Mouse (Mus musculus) thymus, postnatal 25 days (tissue): ENCODE data around the gene Sec11a.

ENCODE experiments used
- DNase-seq: peaks from one replicate; pipeline ENCODE4 v3.0.0; 2022

Sec11a gene

GRCm38 (mm10) chr7:80894815-80895519 lies 52.6 kb downstream of the Sec11a start:
- DNase-seq: no peak

- no peak for DNase-seq
Observed at GRCm38 (mm10) chr7:80894196-80894595, 53.4 kb downstream of the Sec11a start.

GRCm38 (mm10) chr7:80893753-80894129 lies 53.8 kb downstream of the Sec11a start:
- DNase-seq: no peak

GRCm38 (mm10) chr7:80893086-80893752 lies 54.4 kb downstream of the Sec11a start:
- no peak for DNase-seq

- peak; percentile 86 for DNase-seq
Observed at GRCm38 (mm10) chr7:80889841-80890241, 57.7 kb downstream of the Sec11a start.

GRCm38 (mm10) chr7:80889021-80889511 lies 58.5 kb downstream of the Sec11a start:
- peak; percentile 50 for DNase-seq

GRCm38 (mm10) chr7:80888595-80888994 lies 59.0 kb downstream of the Sec11a start:
- no peak for DNase-seq

GRCm38 (mm10) chr7:80885666-80886065 lies 61.9 kb downstream of the Sec11a start:
- DNase-seq: peak; percentile 54

GRCm38 (mm10) chr7:80882830-80883505 lies 64.6 kb downstream of the Sec11a start:
- peak; percentile 85 for DNase-seq

GRCm38 (mm10) chr7:80875727-80876126 lies 71.9 kb downstream of the Sec11a start:
- DNase-seq: no peak

- no peak for DNase-seq
Observed at GRCm38 (mm10) chr7:80873631-80874030, 73.9 kb downstream of the Sec11a start.

GRCm38 (mm10) chr7:80873038-80873437 lies 74.5 kb downstream of the Sec11a start:
- DNase-seq: no peak

GRCm38 (mm10) chr7:80868686-80869085 lies 78.9 kb downstream of the Sec11a start:
- no peak for DNase-seq

GRCm38 (mm10) chr7:80866514-80867147 lies 80.9 kb downstream of the Sec11a start:
- DNase-seq: no peak

GRCm38 (mm10) chr7:80865521-80865920 lies 82.1 kb downstream of the Sec11a start:
- peak; percentile 41 for DNase-seq

- peak; percentile 84 for DNase-seq
Observed at GRCm38 (mm10) chr7:80864831-80865230, 82.7 kb downstream of the Sec11a start.

GRCm38 (mm10) chr7:80864151-80864550 lies 83.4 kb downstream of the Sec11a start:
- no peak for DNase-seq

GRCm38 (mm10) chr7:80863520-80863919 lies 84.1 kb downstream of the Sec11a start:
- no peak for DNase-seq

GRCm38 (mm10) chr7:80862475-80862874 lies 85.1 kb downstream of the Sec11a start:
- DNase-seq: no peak

GRCm38 (mm10) chr7:80860729-80861274 lies 86.8 kb downstream of the Sec11a start, which contains the start of gene Zscan2:
Gene Zscan2 (plus strand): TSS chr7:80860920.
- DNase-seq: peak; percentile 89

GRCm38 (mm10) chr7:80860227-80860626 lies 87.4 kb downstream of the Sec11a start:
- DNase-seq: peak; percentile 79

GRCm38 (mm10) chr7:80857181-80857580 lies 90.4 kb downstream of the Sec11a start:
- peak; percentile 84 for DNase-seq

GRCm38 (mm10) chr7:80855316-80855715 lies 92.3 kb downstream of the Sec11a start:
- no peak for DNase-seq
